ENCODE assay signal across 8 mouse cellular contexts in genomic region chr5:100847143-100847542, GRCm38 (mm10). TPM values are rescaled to one million over a fixed set of nuclear protein-coding genes. Genes with fewer than 3 reads are reported as not detected.
DNase-seq lines count a peak whose midpoint lies in the region; ATAC-seq and TF ChIP-seq lines count a peak whose summit lies in the region.

No protein-coding gene starts in this region.

- no peaks in the 10 kb centered on the region for H3K36me3 ChIP-seq in embryonic facial prominence, embryonic 12.5 days
- no peaks in the 10 kb centered on the region for H3K36me3 ChIP-seq in intestine, embryonic 15.5 days
- no peaks in the 10 kb centered on the region for H3K36me3 ChIP-seq in neural tube, embryonic 13.5 days

- H3K27me3 ChIP-seq in embryonic facial prominence, embryonic 12.5 days, result peaks cover 54% of the 10 kb centered on the region
- no peaks in the 10 kb centered on the region for H3K27me3 ChIP-seq in intestine, embryonic 15.5 days (replicated peaks)
- peaks cover 64% of the 10 kb centered on the region for H3K27me3 ChIP-seq in neural tube, embryonic 13.5 days

- WGBS in embryonic facial prominence, embryonic 12.5 days, result 10% methylated on average over 2 of the region's 2 CpGs
- WGBS in intestine, embryonic 15.5 days, result 13% methylated on average over 2 of the region's 2 CpGs
- WGBS in neural tube, embryonic 13.5 days, result 7% methylated on average over 2 of the region's 2 CpGs

- peak overlapping the region; percentile 100 for H3K4me2 ChIP-seq in embryonic facial prominence, embryonic 12.5 days (replicated peaks)
- peak overlapping the region; percentile 96 for H3K4me2 ChIP-seq in intestine, embryonic 15.5 days (replicated peaks)
- H3K4me2 ChIP-seq in neural tube, embryonic 13.5 days, result peak overlapping the region; percentile 99

- DNase-seq in left cerebral cortex, adult 2 months (ENCODE audit: extremely low spot score in 1 of 2, low spot score in 2 of 2), result no peak
- DNase-seq in left cerebral cortex, adult 11 months (ENCODE audit: low spot score), result no peak
- no peak for DNase-seq in cerebellum, postnatal 4 days (ENCODE audit: low spot score in 2 of 2)
- DNase-seq in lung, postnatal 4 days, result no peak

- no peak overlapping the region for H3K9ac ChIP-seq in embryonic facial prominence, embryonic 12.5 days
- H3K9ac ChIP-seq in intestine, embryonic 15.5 days, result no peak overlapping the region
- H3K9ac ChIP-seq in neural tube, embryonic 13.5 days, result peak overlapping the region; percentile 65; the same call in 1 of the 2 replicates

- intact Hi-C loops in left cerebral cortex, adult 2 months (cut with DNase I), result no loop called here

- H3K27ac ChIP-seq in left cerebral cortex, adult 2 months, result no peak overlapping the region
- H3K27ac ChIP-seq in embryonic facial prominence, embryonic 12.5 days, result no peak overlapping the region
- no peak overlapping the region for H3K27ac ChIP-seq in intestine, embryonic 15.5 days
- H3K27ac ChIP-seq in neural tube, embryonic 13.5 days (replicated peaks), result no peak overlapping the region

- H3K9me3 ChIP-seq in embryonic facial prominence, embryonic 12.5 days, result no peaks in the 10 kb centered on the region
- no peaks in the 10 kb centered on the region for H3K9me3 ChIP-seq in intestine, embryonic 15.5 days
- H3K9me3 ChIP-seq in neural tube, embryonic 13.5 days, result 0 out of 2 replicates have a peak, but pooled peaks cover 5% of the 10 kb centered on the region

- no peak for TF ChIP-seq CTCF in left cerebral cortex, adult 2 months (IDR thresholded peaks at IDR 0.05)

- ATAC-seq in embryonic facial prominence, embryonic 12.5 days (ENCODE audit: insufficient number of reproducible peaks, insufficient read depth, low FRiP score, low TSS enrichment), result no peak
- no peak for ATAC-seq in intestine, embryonic 15.5 days
- ATAC-seq in neural tube, embryonic 13.5 days (ENCODE audit: low read depth), result no peak
- ATAC-seq in granulocyte monocyte progenitor cell, adult 5-6 weeks (replicated peaks; ENCODE audit: poor library complexity, severe bottlenecking), result no peak

- H3K4me1 ChIP-seq in embryonic facial prominence, embryonic 12.5 days, result peaks cover 11% of the 10 kb centered on the region
- peaks cover 9% of the 10 kb centered on the region; the same call in 1 of the 2 replicates for H3K4me1 ChIP-seq in intestine, embryonic 15.5 days (replicated peaks)
- H3K4me1 ChIP-seq in neural tube, embryonic 13.5 days (replicated peaks), result peaks cover 24% of the 10 kb centered on the region

- peak overlapping the region; percentile 65 for H3K4me3 ChIP-seq in left cerebral cortex, adult 2 months
- H3K4me3 ChIP-seq in embryonic facial prominence, embryonic 12.5 days, result no peak overlapping the region
- H3K4me3 ChIP-seq in intestine, embryonic 15.5 days (replicated peaks), result peak overlapping the region; percentile 59
- peak overlapping the region; percentile 60 for H3K4me3 ChIP-seq in neural tube, embryonic 13.5 days

RNA-seq across cellular contexts. Expression of gene Gpat3, which starts 1.6 kb away (rescaled TPM):
- 1 to 10 TPM; 3.9 to 5.0 TPM for total RNA-seq in left cerebral cortex, adult 2 months (2021)
- 0.84 and 0.89 TPM in 2 replicates for polyA plus RNA-seq in embryonic facial prominence, embryonic 12.5 days (2016; fragmentation: Nextera tagmentation; extraction: Ambion mirVana)
- 12.0 and 12.6 TPM in 2 replicates for polyA plus RNA-seq in intestine, embryonic 15.5 days (2015; fragmentation: Nextera tagmentation; extraction: Ambion mirVana)
- polyA plus RNA-seq in neural tube, embryonic 13.5 days (2015; fragmentation: Nextera tagmentation; extraction: Ambion mirVana), result 1.3 and 1.5 TPM in 2 replicates
- 0.38 TPM in 1 of 2 replicates, not detected in the other for total RNA-seq in granulocyte monocyte progenitor cell, adult 5-6 weeks (2014; fragmentation: Nextera tagmentation)
- total RNA-seq in granulocyte monocyte progenitor cell, adult 5-6 weeks (2017), result not detected in 2 replicates

RNA-seq across cellular contexts. Expression of gene Abraxas1, which starts 26.4 kb away (rescaled TPM):
- total RNA-seq in left cerebral cortex, adult 2 months (2021), result 1 to 10 TPM; 6.5 to 9.2 TPM
- polyA plus RNA-seq in embryonic facial prominence, embryonic 12.5 days (2016; fragmentation: Nextera tagmentation; extraction: Ambion mirVana), result 33.8 and 38.2 TPM in 2 replicates
- 26.7 and 30.0 TPM in 2 replicates for polyA plus RNA-seq in intestine, embryonic 15.5 days (2015; fragmentation: Nextera tagmentation; extraction: Ambion mirVana)
- 14.3 and 19.2 TPM in 2 replicates for polyA plus RNA-seq in neural tube, embryonic 13.5 days (2015; fragmentation: Nextera tagmentation; extraction: Ambion mirVana)
- 30.5 and 39.9 TPM in 2 replicates for total RNA-seq in granulocyte monocyte progenitor cell, adult 5-6 weeks (2014; fragmentation: Nextera tagmentation)
- total RNA-seq in granulocyte monocyte progenitor cell, adult 5-6 weeks (2017), result 28.8 and 33.0 TPM in 2 replicates

RNA-seq across cellular contexts. Expression of gene Mrps18c, which starts 48.7 kb away (rescaled TPM):
- 10 to 100 TPM; 52.0 to 57.7 TPM for total RNA-seq in left cerebral cortex, adult 2 months (2021)
- 173 and 186 TPM in 2 replicates for polyA plus RNA-seq in embryonic facial prominence, embryonic 12.5 days (2016; fragmentation: Nextera tagmentation; extraction: Ambion mirVana)
- polyA plus RNA-seq in intestine, embryonic 15.5 days (2015; fragmentation: Nextera tagmentation; extraction: Ambion mirVana), result 169 and 172 TPM in 2 replicates
- 168 and 188 TPM in 2 replicates for polyA plus RNA-seq in neural tube, embryonic 13.5 days (2015; fragmentation: Nextera tagmentation; extraction: Ambion mirVana)
- total RNA-seq in granulocyte monocyte progenitor cell, adult 5-6 weeks (2014; fragmentation: Nextera tagmentation), result 132 and 145 TPM in 2 replicates
- total RNA-seq in granulocyte monocyte progenitor cell, adult 5-6 weeks (2017), result 175 and 205 TPM in 2 replicates

RNA-seq across cellular contexts. Expression of gene Helq, which starts 48.7 kb away (rescaled TPM):
- total RNA-seq in left cerebral cortex, adult 2 months (2021), result 10 to 100 TPM; 18.4 to 22.1 TPM
- 23.6 and 25.4 TPM in 2 replicates for polyA plus RNA-seq in embryonic facial prominence, embryonic 12.5 days (2016; fragmentation: Nextera tagmentation; extraction: Ambion mirVana)
- polyA plus RNA-seq in intestine, embryonic 15.5 days (2015; fragmentation: Nextera tagmentation; extraction: Ambion mirVana), result 13.6 and 16.2 TPM in 2 replicates
- polyA plus RNA-seq in neural tube, embryonic 13.5 days (2015; fragmentation: Nextera tagmentation; extraction: Ambion mirVana), result 17.1 and 21.5 TPM in 2 replicates
- 19.6 and 35.1 TPM in 2 replicates for total RNA-seq in granulocyte monocyte progenitor cell, adult 5-6 weeks (2014; fragmentation: Nextera tagmentation)
- total RNA-seq in granulocyte monocyte progenitor cell, adult 5-6 weeks (2017), result 15.0 and 30.6 TPM in 2 replicates
